Mouse (Mus musculus) kidney, adult 2 months (tissue): ENCODE measurements around the gene Esrrb. TPM values are rescaled to one million over a fixed set of nuclear protein-coding genes. Genes with fewer than 3 reads are reported as not detected.

Experiments used
- DNase-seq: peaks from one replicate; pipeline ENCODE4 v3.0.0; 2021
- H3K27ac ChIP-seq: fragments of 200-500 bp; 2 replicates; pipeline ENCODE4 v1.5.1; 2012; ENCODE audit warnings: low read depth, low read length, control low read depth, inconsistent platforms; ENCODE audit not compliant: insufficient read depth
- H3K27me3 ChIP-seq: fragments of 200-500 bp; replicated peaks from 2 replicates; pipeline ENCODE4 v1.6.1; 2012; ENCODE audit warnings: mild to moderate bottlenecking, moderate library complexity, low read length, inconsistent platforms; ENCODE audit not compliant: control insufficient read depth, insufficient read depth
- H3K36me3 ChIP-seq: fragments of 200-500 bp; 2 replicates; pipeline ENCODE4 v1.6.1; 2012; ENCODE audit warnings: mild to moderate bottlenecking, moderate library complexity, low read length, inconsistent platforms; ENCODE audit not compliant: control insufficient read depth, insufficient read depth
- H3K4me1 ChIP-seq: fragments of 200-500 bp; 2 replicates; pipeline ENCODE4 v1.6.1; 2011; ENCODE audit warnings: low read length; ENCODE audit not compliant: control insufficient read depth, insufficient read depth
- H3K4me3 ChIP-seq: fragments of 200-500 bp; 2 replicates; pipeline ENCODE4 v1.5.1; 2011; ENCODE audit warnings: mild to moderate bottlenecking, low read depth, low read length, control low read depth; ENCODE audit not compliant: insufficient read depth
- CTCF ChIP-seq: fragments of 200-500 bp; conservative IDR thresholded peaks from 2 replicates; pipeline ENCODE4 v1.5.1; 2011; ENCODE audit warnings: low read depth, mild to moderate bottlenecking, control low read depth, low read length, moderate library complexity, mixed read lengths; ENCODE audit not compliant: insufficient read depth, insufficient read length
- POLR2A ChIP-seq: fragments of 200-500 bp; IDR thresholded peaks from one replicate; pipeline ENCODE4 v1.6.1; 2011; ENCODE audit warnings: low read depth, low read length, control low read depth
- WGBS: fragments of 180-500 bp; shearing (Covaris S2); methylation state at CpG from one replicate; pipeline ENCODE4 v1.1.7; 2018; 5-methylcytosine and 5-hydroxymethylcytosine counted together
- polyA plus RNA-seq: library from polyadenylated mRNA; depleted of rRNA; stranded (reverse); fragments of >200 nt; gene quantifications from 2 replicates; pipeline ENCODE4 v1.2.3, GENCODE M21; 2012; rRNA removed

Gene Esrrb
- polyA plus RNA-seq, 1 experiment: 16.7 TPM

DNA sequence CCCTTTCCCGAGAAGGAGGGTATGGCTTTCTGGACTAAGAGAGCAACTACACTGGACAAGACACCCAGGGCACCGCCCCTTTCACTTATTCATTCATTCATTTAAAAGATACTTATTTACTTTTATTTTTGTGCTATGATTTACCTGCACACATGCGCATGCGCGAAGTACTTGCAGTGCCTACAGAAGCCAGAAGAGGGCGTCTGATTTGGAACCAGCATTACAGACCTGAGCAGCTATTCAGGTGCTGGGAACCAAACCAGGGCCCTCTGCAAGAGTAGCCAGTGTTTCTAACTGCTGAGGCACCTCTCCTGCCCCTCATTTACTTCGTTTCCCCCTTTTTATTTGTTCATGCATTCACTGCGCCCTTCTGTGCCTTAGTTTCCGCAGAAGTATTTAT lies 198.0 kb downstream of the Esrrb start:
- Histone ChIP-seq H3K36me3 (no peaks in the 10 kb centered on the region), H3K27me3 (no peaks in the 10 kb centered on the region), H3K4me3 (no peak overlapping the region), H3K27ac (no peak overlapping the region), H3K4me1 (no peaks in the 10 kb centered on the region)
- WGBS: 95% methylated on average over 9 of the region's 9 CpGs
- TF ChIP-seq CTCF: no peak
- no peak for TF ChIP-seq POLR2A
- DNase-seq: no peak

DNA sequence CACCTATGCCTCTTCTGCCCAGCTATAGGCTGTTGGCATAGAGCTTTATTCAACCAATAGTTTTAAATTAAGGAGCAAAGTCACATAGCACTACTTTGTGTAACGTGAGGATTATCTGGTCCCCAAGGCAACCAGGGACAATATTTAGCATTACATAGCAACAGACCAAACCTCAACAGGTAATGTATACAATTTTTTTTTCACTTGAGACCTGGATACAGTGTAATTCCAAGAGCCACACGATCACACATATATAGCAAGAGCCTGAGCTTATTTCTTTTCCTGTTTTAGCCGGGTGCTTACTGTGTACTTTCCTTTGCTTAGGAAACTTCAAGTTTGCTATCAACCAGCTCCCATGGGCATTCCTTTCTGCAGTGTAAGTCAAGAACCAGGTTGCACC lies 201.8 kb downstream of the Esrrb start:
- DNase-seq: no peak
- no peaks in the 10 kb centered on the region for H3K36me3 ChIP-seq
- 52% methylated on average over 3 of the region's 3 CpGs for WGBS
- no peak overlapping the region for H3K4me3 ChIP-seq
- TF ChIP-seq CTCF (no peak), POLR2A (no peak)
- no peaks in the 10 kb centered on the region for H3K27me3 ChIP-seq
- no peaks in the 10 kb centered on the region for H3K4me1 ChIP-seq
- H3K27ac ChIP-seq: no peak overlapping the region

GRCm38 (mm10) chr12:86565996-86566395 lies 205.1 kb downstream of the Esrrb start:
- no peak overlapping the region for H3K27ac ChIP-seq
- H3K4me1 ChIP-seq: no peaks in the 10 kb centered on the region
- no peak overlapping the region for H3K4me3 ChIP-seq
- WGBS: 81% methylated on average over 5 of the region's 5 CpGs
- no peaks in the 10 kb centered on the region for H3K36me3 ChIP-seq
- H3K27me3 ChIP-seq: no peaks in the 10 kb centered on the region
- TF ChIP-seq CTCF (no peak), POLR2A (no peak)
- no peak for DNase-seq

Other genes with a start within 250 kb of the Esrrb start
- gene Gpatch2l, start 119.3 kb upstream of the Esrrb start, polyA plus RNA-seq: 8.1 and 9.2 TPM in 2 replicates